Mouse (Mus musculus) forebrain, embryonic 15.5 days (tissue): Measurements from ENCODE around the gene Aldh3a2. TPM values are rescaled to one million over a fixed set of nuclear protein-coding genes. Genes with fewer than 3 reads are reported as not detected.
A peak's percentile ranks its signal among the peaks of the same experiment; 100 is the strongest.

Experiments used
- ATAC-seq: fragments of 200-750 bp; cut with Nextera tagmentation; replicated peaks from 2 replicates; pipeline ENCODE4 v1.8.0; 2017; ENCODE audit warnings: mild to moderate bottlenecking, moderate TSS enrichment, moderate library complexity
- H3K27ac ChIP-seq: fragments of 300-500 bp; sonication (generic); replicated peaks from 2 replicates; pipeline ENCODE4 v1.5.1; 2015; ENCODE audit warnings: mild to moderate bottlenecking, inconsistent platforms
- H3K27me3 ChIP-seq: fragments of 300-500 bp; sonication (generic); 2 replicates; pipeline ENCODE4 v1.6.1; 2015; ENCODE audit warnings: inconsistent platforms
- H3K36me3 ChIP-seq: fragments of 300-500 bp; sonication (generic); 2 replicates; pipeline ENCODE4 v1.6.1; 2015; ENCODE audit warnings: mild to moderate bottlenecking, inconsistent platforms
- H3K4me1 ChIP-seq: fragments of 300-500 bp; sonication (generic); 2 replicates; pipeline ENCODE4 v1.6.1; 2015; ENCODE audit warnings: inconsistent platforms
- H3K4me2 ChIP-seq: fragments of 300-500 bp; sonication (generic); replicated peaks from 2 replicates; pipeline ENCODE4 v1.6.1; 2015; ENCODE audit warnings: mild to moderate bottlenecking, inconsistent platforms
- H3K4me3 ChIP-seq: fragments of 300-500 bp; sonication (generic); 2 replicates; pipeline ENCODE4 v1.5.1; 2015; ENCODE audit warnings: mild to moderate bottlenecking, inconsistent platforms
- H3K9ac ChIP-seq: fragments of 300-500 bp; sonication (generic); replicated peaks from 2 replicates; pipeline ENCODE4 v1.6.1; 2015; ENCODE audit warnings: mild to moderate bottlenecking, inconsistent platforms
- H3K9me3 ChIP-seq: fragments of 300-500 bp; sonication (generic); 2 replicates; pipeline ENCODE4 v1.6.1; 2016; ENCODE audit warnings: inconsistent platforms
- WGBS: fragments of 180-500 bp; shearing (Covaris S2); methylation state at CpG from one replicate; pipeline ENCODE4 v1.1.7; 2015; ENCODE audit warnings: mixed read lengths; 5-methylcytosine and 5-hydroxymethylcytosine counted together
- polyA plus RNA-seq: library from polyadenylated mRNA; unstranded; fragments of >200 nt; fragmentation: Nextera tagmentation; extraction: Ambion mirVana; gene quantifications from 2 replicates; pipeline ENCODE4 v1.2.1, GENCODE M21; 2015

Gene Aldh3a2
- polyA plus RNA-seq, 1 experiment from 2014 or later, result 28.0 TPM

- peaks cover 3% of the 10 kb centered on the region; the same call in 1 of the 2 replicates for H3K36me3 ChIP-seq
- H3K27ac ChIP-seq, result no peak overlapping the region
- peaks cover 12% of the 10 kb centered on the region for H3K4me1 ChIP-seq
- H3K4me2 ChIP-seq, result no peak overlapping the region
- H3K9ac ChIP-seq, result no peak overlapping the region
- WGBS, result 93% methylated on average over 6 of the region's 6 CpGs
- no peaks in the 10 kb centered on the region for H3K9me3 ChIP-seq
- H3K4me3 ChIP-seq, result no peak overlapping the region
- H3K27me3 ChIP-seq, result 0 out of 2 replicates have a peak, but pooled peaks cover 6% of the 10 kb centered on the region
- no peak for ATAC-seq
Observed at GRCm38 (mm10) chr11:61268626-61269349, 1.5 kb upstream of the Aldh3a2 start.

GRCm38 (mm10) chr11:61263841-61264240, 3.4 kb downstream of the Aldh3a2 start:
- H3K9ac ChIP-seq, result no peak overlapping the region
- H3K4me3 ChIP-seq, result no peak overlapping the region
- no peak overlapping the region for H3K27ac ChIP-seq
- no peaks in the 10 kb centered on the region for H3K9me3 ChIP-seq
- no peak overlapping the region for H3K4me2 ChIP-seq
- ATAC-seq, result no peak
- WGBS, result 91% methylated on average over 1 of the region's 1 CpGs
- peaks cover 12% of the 10 kb centered on the region for H3K4me1 ChIP-seq
- 0 out of 2 replicates have a peak, but pooled peaks cover 2% of the 10 kb centered on the region for H3K27me3 ChIP-seq
- H3K36me3 ChIP-seq, result peaks cover 31% of the 10 kb centered on the region

GRCm38 (mm10) chr11:61262516-61262915, 4.7 kb downstream of the Aldh3a2 start:
- H3K36me3 ChIP-seq, result peaks cover 40% of the 10 kb centered on the region
- WGBS, result 93% methylated on average over 14 of the region's 14 CpGs
- H3K27ac ChIP-seq, result no peak overlapping the region
- no peak overlapping the region for H3K4me2 ChIP-seq
- H3K9ac ChIP-seq, result no peak overlapping the region
- no peaks in the 10 kb centered on the region for H3K9me3 ChIP-seq
- H3K4me1 ChIP-seq, result peaks cover 10% of the 10 kb centered on the region
- H3K27me3 ChIP-seq, result no peaks in the 10 kb centered on the region
- no peak overlapping the region for H3K4me3 ChIP-seq
- no peak for ATAC-seq

- no peaks in the 10 kb centered on the region for H3K27me3 ChIP-seq
- H3K4me2 ChIP-seq, result no peak overlapping the region
- H3K9me3 ChIP-seq, result no peaks in the 10 kb centered on the region
- no peak for ATAC-seq
- H3K9ac ChIP-seq, result no peak overlapping the region
- WGBS, result 87% methylated on average over 6 of the region's 6 CpGs
- peaks cover 56% of the 10 kb centered on the region for H3K36me3 ChIP-seq
- H3K27ac ChIP-seq, result no peak overlapping the region
- no peak overlapping the region for H3K4me3 ChIP-seq
- H3K4me1 ChIP-seq, result no peaks in the 10 kb centered on the region
Observed at GRCm38 (mm10) chr11:61259106-61259505, 8.2 kb downstream of the Aldh3a2 start.

- ATAC-seq, result no peak
Observed at GRCm38 (mm10) chr11:61252807-61253206, 14.5 kb downstream of the Aldh3a2 start.

GRCm38 (mm10) chr11:61251741-61252140, 15.5 kb downstream of the Aldh3a2 start:
- H3K4me1 ChIP-seq, result no peaks in the 10 kb centered on the region
- H3K36me3 ChIP-seq, result peaks cover 26% of the 10 kb centered on the region
- H3K27me3 ChIP-seq, result no peaks in the 10 kb centered on the region
- H3K4me2 ChIP-seq, result no peak overlapping the region
- no peak for ATAC-seq
- H3K27ac ChIP-seq, result no peak overlapping the region
- 67% methylated on average over 10 of the region's 10 CpGs for WGBS
- no peak overlapping the region for H3K4me3 ChIP-seq
- H3K9me3 ChIP-seq, result no peaks in the 10 kb centered on the region
- H3K9ac ChIP-seq, result no peak overlapping the region

More at GRCm38 (mm10) chr11:61252807-61253206, 14.5 kb downstream of the Aldh3a2 start:
- Histone ChIP-seq H3K9me3 (no peaks in the 10 kb centered on the region), H3K9ac (no peak overlapping the region), H3K4me1 (no peaks in the 10 kb centered on the region), H3K4me3 (no peak overlapping the region), H3K4me2 (no peak overlapping the region), H3K36me3 (peaks cover 32% of the 10 kb centered on the region), H3K27ac (no peak overlapping the region), H3K27me3 (no peaks in the 10 kb centered on the region)
- 95% methylated on average over 12 of the region's 12 CpGs for WGBS

GRCm38 (mm10) chr11:61244406-61244805, 22.9 kb downstream of the Aldh3a2 start:
- H3K27ac ChIP-seq, result no peak overlapping the region
- no peak overlapping the region for H3K4me2 ChIP-seq
- H3K36me3 ChIP-seq, result peaks cover 8% of the 10 kb centered on the region; the same call in 1 of the 2 replicates
- H3K27me3 ChIP-seq, result no peaks in the 10 kb centered on the region
- no peak for ATAC-seq
- H3K9ac ChIP-seq, result no peak overlapping the region
- H3K4me3 ChIP-seq, result no peak overlapping the region
- no peaks in the 10 kb centered on the region for H3K9me3 ChIP-seq
- H3K4me1 ChIP-seq, result no peaks in the 10 kb centered on the region
- 82% methylated on average over 7 of the region's 7 CpGs for WGBS

GRCm38 (mm10) chr11:61236015-61236414, 31.2 kb downstream of the Aldh3a2 start:
- Histone ChIP-seq H3K4me3 (no peak overlapping the region), H3K9ac (no peak overlapping the region), H3K9me3 (no peaks in the 10 kb centered on the region), H3K27me3 (no peaks in the 10 kb centered on the region), H3K36me3 (no peaks in the 10 kb centered on the region), H3K27ac (no peak overlapping the region), H3K4me1 (peaks cover 8% of the 10 kb centered on the region; the same call in 1 of the 2 replicates), H3K4me2 (no peak overlapping the region)
- no peak for ATAC-seq
- 86% methylated on average over 3 of the region's 3 CpGs for WGBS

- WGBS, result 65% methylated on average over 5 of the region's 5 CpGs
Observed at GRCm38 (mm10) chr11:61234174-61234573, 33.1 kb downstream of the Aldh3a2 start.

GRCm38 (mm10) chr11:61231329-61231728, 35.9 kb downstream of the Aldh3a2 start:
- WGBS, result 10% methylated on average over 9 of the region's 9 CpGs
- Histone ChIP-seq H3K4me3 (no peak overlapping the region), H3K36me3 (no peaks in the 10 kb centered on the region), H3K4me1 (peaks cover 10% of the 10 kb centered on the region), H3K9ac (no peak overlapping the region), H3K27ac (no peak overlapping the region), H3K27me3 (no peaks in the 10 kb centered on the region), H3K4me2 (peak overlapping the region; percentile 20; the same call in 1 of the 2 replicates), H3K9me3 (no peaks in the 10 kb centered on the region)
- ATAC-seq, result peak; percentile 60

More at GRCm38 (mm10) chr11:61234174-61234573, 33.1 kb downstream of the Aldh3a2 start:
- no peak for ATAC-seq
- no peak overlapping the region for H3K27ac ChIP-seq
- no peaks in the 10 kb centered on the region for H3K36me3 ChIP-seq
- no peaks in the 10 kb centered on the region for H3K9me3 ChIP-seq
- no peak overlapping the region for H3K4me2 ChIP-seq
- no peaks in the 10 kb centered on the region for H3K27me3 ChIP-seq
- no peak overlapping the region for H3K9ac ChIP-seq
- H3K4me1 ChIP-seq, result peaks cover 8% of the 10 kb centered on the region; the same call in 1 of the 2 replicates
- H3K4me3 ChIP-seq, result no peak overlapping the region

- H3K36me3 ChIP-seq, result no peaks in the 10 kb centered on the region
- peaks cover 14% of the 10 kb centered on the region for H3K4me1 ChIP-seq
- no peak overlapping the region for H3K4me2 ChIP-seq
- H3K9ac ChIP-seq, result no peak overlapping the region
- no peak overlapping the region for H3K4me3 ChIP-seq
- WGBS, result 69% methylated on average over 3 of the region's 3 CpGs
- ATAC-seq, result no peak
- H3K9me3 ChIP-seq, result no peaks in the 10 kb centered on the region
- H3K27ac ChIP-seq, result no peak overlapping the region
- no peaks in the 10 kb centered on the region for H3K27me3 ChIP-seq
Observed at GRCm38 (mm10) chr11:61228406-61228805, 38.9 kb downstream of the Aldh3a2 start.

GRCm38 (mm10) chr11:61227816-61228215, 39.4 kb downstream of the Aldh3a2 start:
- no peak for ATAC-seq
- Histone ChIP-seq H3K9me3 (no peaks in the 10 kb centered on the region), H3K4me3 (no peak overlapping the region), H3K4me2 (no peak overlapping the region), H3K27me3 (no peaks in the 10 kb centered on the region), H3K36me3 (no peaks in the 10 kb centered on the region), H3K27ac (no peak overlapping the region), H3K4me1 (peaks cover 14% of the 10 kb centered on the region), H3K9ac (no peak overlapping the region)
- 83% methylated on average over 8 of the region's 8 CpGs for WGBS
